Mouse (Mus musculus) thymus, postnatal 25 days (tissue): Measurements from ENCODE around the gene Lgals2.

Experiments
- DNase-seq: peaks from one replicate; pipeline ENCODE4 v3.0.0; 2022

Gene Lgals2

GRCm38 (mm10) chr15:78842371-78843163, 12.8 kb downstream of the Lgals2 start, which contains the start of gene Cdc42ep1:
Cdc42ep1 (plus strand) TSS chr15:78842624.
- no peak for DNase-seq

- DNase-seq, result no peak
Observed at GRCm38 (mm10) chr15:78841161-78841790, 14.1 kb downstream of the Lgals2 start.

GRCm38 (mm10) chr15:78840751-78841150, 14.6 kb downstream of the Lgals2 start:
- DNase-seq, result no peak

- DNase-seq, result no peak
Observed at GRCm38 (mm10) chr15:78840241-78840640, 15.1 kb downstream of the Lgals2 start.

GRCm38 (mm10) chr15:78839744-78840143, 15.6 kb downstream of the Lgals2 start:
- DNase-seq, result no peak

GRCm38 (mm10) chr15:78836086-78836621, 19.2 kb downstream of the Lgals2 start:
- no peak for DNase-seq

GRCm38 (mm10) chr15:78835200-78836085, 19.9 kb downstream of the Lgals2 start:
- peak; percentile 38 for DNase-seq

- no peak for DNase-seq
Observed at GRCm38 (mm10) chr15:78834233-78835005, 20.9 kb downstream of the Lgals2 start.

- DNase-seq, result no peak
Observed at GRCm38 (mm10) chr15:78833582-78833981, 21.7 kb downstream of the Lgals2 start.

GRCm38 (mm10) chr15:78832701-78833123, 22.6 kb downstream of the Lgals2 start:
- DNase-seq, result no peak

GRCm38 (mm10) chr15:78831720-78832657, 23.3 kb downstream of the Lgals2 start:
- DNase-seq, result no peak

- no peak for DNase-seq
Observed at GRCm38 (mm10) chr15:78830742-78831719, 24.3 kb downstream of the Lgals2 start.

- DNase-seq, result no peak
Observed at GRCm38 (mm10) chr15:78829636-78830035, 25.7 kb downstream of the Lgals2 start.

- peak; percentile 76 for DNase-seq
Observed at GRCm38 (mm10) chr15:78828315-78828714, 27.0 kb downstream of the Lgals2 start.

- peak; percentile 72 for DNase-seq
Observed at GRCm38 (mm10) chr15:78826213-78827204, 28.8 kb downstream of the Lgals2 start.

- no peak for DNase-seq
Observed at GRCm38 (mm10) chr15:78816074-78816391, 39.3 kb downstream of the Lgals2 start.

- DNase-seq, result no peak
Observed at GRCm38 (mm10) chr15:78815314-78816073, 39.8 kb downstream of the Lgals2 start.

GRCm38 (mm10) chr15:78813603-78814002, 41.7 kb downstream of the Lgals2 start:
- DNase-seq, result no peak
